ENCODE assay signal across 8 mouse cellular contexts in genomic region chr10:81058896-81059295, GRCm38 (mm10). TPM values are rescaled to one million over a fixed set of nuclear protein-coding genes. Genes with fewer than 3 reads are reported as not detected.
DNase-seq lines count a peak whose midpoint lies in the region; ATAC-seq and TF ChIP-seq lines count a peak whose summit lies in the region.

No protein-coding gene starts in this region.

- peaks cover 3% of the 10 kb centered on the region; the same call in 1 of the 2 replicates for H3K36me3 ChIP-seq in kidney, embryonic 14.5 days (ENCODE audit: control insufficient read depth, insufficient read depth, low read length)
- no peaks in the 10 kb centered on the region for H3K36me3 ChIP-seq in embryonic facial prominence, embryonic 11.5 days (replicated peaks; ENCODE audit: control insufficient read depth, insufficient read depth, low read depth, low read length)
- no peaks in the 10 kb centered on the region for H3K36me3 ChIP-seq in hindbrain, postnatal 0 days (ENCODE audit: insufficient read depth, low read length)
- no peaks in the 10 kb centered on the region for H3K36me3 ChIP-seq in midbrain, embryonic 15.5 days (replicated peaks)

- H3K4me2 ChIP-seq in kidney, embryonic 14.5 days (replicated peaks; ENCODE audit: low read depth, low read length), result peak overlapping the region; percentile 67
- H3K4me2 ChIP-seq in embryonic facial prominence, embryonic 11.5 days (ENCODE audit: low read depth, low read length), result no peak overlapping the region
- H3K4me2 ChIP-seq in hindbrain, postnatal 0 days (ENCODE audit: low read depth, low read length), result peak overlapping the region; percentile 76
- peak overlapping the region; percentile 79 for H3K4me2 ChIP-seq in midbrain, embryonic 15.5 days

- peak overlapping the region; percentile 76; the same call in 1 of the 2 replicates for H3K9ac ChIP-seq in kidney, embryonic 14.5 days (ENCODE audit: low read depth, low read length)
- H3K9ac ChIP-seq in embryonic facial prominence, embryonic 11.5 days (replicated peaks; ENCODE audit: low read length), result no peak overlapping the region
- H3K9ac ChIP-seq in hindbrain, postnatal 0 days (replicated peaks; ENCODE audit: low read length), result peak overlapping the region; percentile 74; the same call in 1 of the 2 replicates
- H3K9ac ChIP-seq in midbrain, embryonic 15.5 days, result no peak overlapping the region

- DNase-seq in kidney, postnatal 36 days, result no peak
- DNase-seq in embryonic facial prominence, embryonic 11.5 days (ENCODE audit: low spot score), result no peak
- DNase-seq in hindbrain, postnatal 0 days (ENCODE audit: low spot score), result no peak
- DNase-seq in spleen, adult 12 weeks (ENCODE audit: low spot score), result no peak
- no peak for DNase-seq in ovary, postnatal 10 days (ENCODE audit: low spot score)
- DNase-seq in kidney, postnatal 25 days, result no peak

- ATAC-seq in kidney, embryonic 14.5 days (ENCODE audit: low FRiP score, low TSS enrichment), result no peak
- ATAC-seq in embryonic facial prominence, embryonic 11.5 days (replicated peaks; ENCODE audit: insufficient number of reproducible peaks, low FRiP score, low TSS enrichment, low read depth), result no peak
- no peak for ATAC-seq in hindbrain, postnatal 0 days
- no peak for ATAC-seq in midbrain, embryonic 15.5 days (replicated peaks)

- WGBS in kidney, embryonic 14.5 days, result 88% methylated on average over 6 of the region's 6 CpGs
- 92% methylated on average over 6 of the region's 6 CpGs for WGBS in embryonic facial prominence, embryonic 11.5 days
- 84% methylated on average over 6 of the region's 6 CpGs for WGBS in hindbrain, postnatal 0 days
- WGBS in midbrain, embryonic 15.5 days, result 91% methylated on average over 6 of the region's 6 CpGs

- no peaks in the 10 kb centered on the region for H3K27me3 ChIP-seq in kidney, embryonic 14.5 days (ENCODE audit: control insufficient read depth, insufficient read depth, low read length)
- H3K27me3 ChIP-seq in embryonic facial prominence, embryonic 11.5 days (ENCODE audit: control insufficient read depth, insufficient read depth, low read length), result no peaks in the 10 kb centered on the region
- no peaks in the 10 kb centered on the region for H3K27me3 ChIP-seq in hindbrain, postnatal 0 days (ENCODE audit: insufficient read depth, low read length)
- H3K27me3 ChIP-seq in midbrain, embryonic 15.5 days (replicated peaks), result no peaks in the 10 kb centered on the region

- peaks cover 16% of the 10 kb centered on the region for H3K4me1 ChIP-seq in kidney, embryonic 14.5 days (ENCODE audit: control insufficient read depth, insufficient read depth, low read length)
- peaks cover 2% of the 10 kb centered on the region; the same call in 1 of the 2 replicates for H3K4me1 ChIP-seq in embryonic facial prominence, embryonic 11.5 days (ENCODE audit: control insufficient read depth, insufficient read depth, low read length)
- peaks cover 9% of the 10 kb centered on the region for H3K4me1 ChIP-seq in hindbrain, postnatal 0 days (ENCODE audit: insufficient read depth, low read length)
- peaks cover 40% of the 10 kb centered on the region for H3K4me1 ChIP-seq in midbrain, embryonic 15.5 days

- no peak overlapping the region for H3K27ac ChIP-seq in kidney, embryonic 14.5 days (ENCODE audit: low read depth, low read length)
- H3K27ac ChIP-seq in embryonic facial prominence, embryonic 11.5 days (replicated peaks; ENCODE audit: low read depth, low read length), result no peak overlapping the region
- no peak overlapping the region for H3K27ac ChIP-seq in hindbrain, postnatal 0 days
- no peak overlapping the region for H3K27ac ChIP-seq in midbrain, embryonic 15.5 days

- H3K4me3 ChIP-seq in kidney, embryonic 14.5 days (ENCODE audit: low read length), result peak overlapping the region; percentile 80
- H3K4me3 ChIP-seq in embryonic facial prominence, embryonic 11.5 days (ENCODE audit: low read depth, low read length), result peak overlapping the region; percentile 74
- peak overlapping the region; percentile 79; the same call in 1 of the 2 replicates for H3K4me3 ChIP-seq in hindbrain, postnatal 0 days (ENCODE audit: low read length)
- H3K4me3 ChIP-seq in midbrain, embryonic 15.5 days, result peak overlapping the region; percentile 76

- TF ChIP-seq CTCF in hindbrain, postnatal 0 days (IDR thresholded peaks at IDR 0.05; ENCODE audit: low read depth), result no peak

- H3K9me3 ChIP-seq in kidney, embryonic 14.5 days (ENCODE audit: control insufficient read depth, low read length), result no peaks in the 10 kb centered on the region
- H3K9me3 ChIP-seq in embryonic facial prominence, embryonic 11.5 days (replicated peaks; ENCODE audit: control insufficient read depth, low read length), result no peaks in the 10 kb centered on the region
- no peaks in the 10 kb centered on the region for H3K9me3 ChIP-seq in hindbrain, postnatal 0 days (ENCODE audit: low read length)
- no peaks in the 10 kb centered on the region for H3K9me3 ChIP-seq in midbrain, embryonic 15.5 days

RNA-seq across cellular contexts. Expression of gene Sgta, which starts 1.1 kb away (rescaled TPM):
- 140 and 196 TPM in 2 replicates for polyA plus RNA-seq in kidney, embryonic 14.5 days (2014; fragmentation: Nextera tagmentation; extraction: Ambion mirVana)
- 193 and 218 TPM in 2 replicates for polyA plus RNA-seq in embryonic facial prominence, embryonic 11.5 days (2014; fragmentation: Nextera tagmentation; extraction: Ambion mirVana)
- total RNA-seq in hindbrain, postnatal 0 days (2014; rRNA removed), result 264 and 279 TPM in 2 replicates
- 275 and 290 TPM in 2 replicates for polyA plus RNA-seq in hindbrain, postnatal 0 days (2015; fragmentation: Nextera tagmentation; extraction: Ambion mirVana)
- 353 and 376 TPM in 2 replicates for polyA plus RNA-seq in midbrain, embryonic 15.5 days (2015; fragmentation: Nextera tagmentation; extraction: Ambion mirVana)

RNA-seq across cellular contexts. Expression of gene Thop1, which starts 10.9 kb away (rescaled TPM):
- 50.6 and 58.9 TPM in 2 replicates for polyA plus RNA-seq in kidney, embryonic 14.5 days (2014; fragmentation: Nextera tagmentation; extraction: Ambion mirVana)
- 56.0 and 56.3 TPM in 2 replicates for polyA plus RNA-seq in embryonic facial prominence, embryonic 11.5 days (2014; fragmentation: Nextera tagmentation; extraction: Ambion mirVana)
- total RNA-seq in hindbrain, postnatal 0 days (2014; rRNA removed), result 73.5 and 79.1 TPM in 2 replicates
- polyA plus RNA-seq in hindbrain, postnatal 0 days (2015; fragmentation: Nextera tagmentation; extraction: Ambion mirVana), result 36.4 and 36.9 TPM in 2 replicates
- polyA plus RNA-seq in midbrain, embryonic 15.5 days (2015; fragmentation: Nextera tagmentation; extraction: Ambion mirVana), result 48.8 and 52.2 TPM in 2 replicates

RNA-seq across cellular contexts. Expression of gene Slc39a3, which starts 21.7 kb away (rescaled TPM):
- polyA plus RNA-seq in kidney, embryonic 14.5 days (2014; fragmentation: Nextera tagmentation; extraction: Ambion mirVana), result 6.4 and 9.1 TPM in 2 replicates
- polyA plus RNA-seq in embryonic facial prominence, embryonic 11.5 days (2014; fragmentation: Nextera tagmentation; extraction: Ambion mirVana), result 6.7 and 7.2 TPM in 2 replicates
- 118 and 126 TPM in 2 replicates for total RNA-seq in hindbrain, postnatal 0 days (2014; rRNA removed)
- polyA plus RNA-seq in hindbrain, postnatal 0 days (2015; fragmentation: Nextera tagmentation; extraction: Ambion mirVana), result 40.6 and 41.9 TPM in 2 replicates
- polyA plus RNA-seq in midbrain, embryonic 15.5 days (2015; fragmentation: Nextera tagmentation; extraction: Ambion mirVana), result 57.2 and 58.0 TPM in 2 replicates

RNA-seq across cellular contexts. Expression of gene Diras1, which starts 33.4 kb away (rescaled TPM):
- 0.37 TPM in 1 of 2 replicates, not detected in the other for polyA plus RNA-seq in kidney, embryonic 14.5 days (2014; fragmentation: Nextera tagmentation; extraction: Ambion mirVana)
- 1.3 and 1.4 TPM in 2 replicates for polyA plus RNA-seq in embryonic facial prominence, embryonic 11.5 days (2014; fragmentation: Nextera tagmentation; extraction: Ambion mirVana)
- 82.0 and 106 TPM in 2 replicates for total RNA-seq in hindbrain, postnatal 0 days (2014; rRNA removed)
- 69.0 and 78.7 TPM in 2 replicates for polyA plus RNA-seq in hindbrain, postnatal 0 days (2015; fragmentation: Nextera tagmentation; extraction: Ambion mirVana)
- polyA plus RNA-seq in midbrain, embryonic 15.5 days (2015; fragmentation: Nextera tagmentation; extraction: Ambion mirVana), result 77.5 and 79.2 TPM in 2 replicates

RNA-seq across cellular contexts. Expression of gene Creb3l3, which starts 39.8 kb away (rescaled TPM):
- polyA plus RNA-seq in kidney, embryonic 14.5 days (2014; fragmentation: Nextera tagmentation; extraction: Ambion mirVana), result 0.11 and 0.24 TPM in 2 replicates
- polyA plus RNA-seq in embryonic facial prominence, embryonic 11.5 days (2014; fragmentation: Nextera tagmentation; extraction: Ambion mirVana), result 0.08 TPM in 2 replicates
- total RNA-seq in hindbrain, postnatal 0 days (2014; rRNA removed), result 0.61 and 1.0 TPM in 2 replicates
- polyA plus RNA-seq in hindbrain, postnatal 0 days (2015; fragmentation: Nextera tagmentation; extraction: Ambion mirVana), result 0.59 and 0.71 TPM in 2 replicates
- polyA plus RNA-seq in midbrain, embryonic 15.5 days (2015; fragmentation: Nextera tagmentation; extraction: Ambion mirVana), result 0.36 and 0.48 TPM in 2 replicates

Comparison
In these comparisons a context has a peak if more than half of its experiments do, and no peak if none do; other contexts are left out.
1. H3K9ac ChIP-seq: peak in kidney, embryonic 14.5 days (single experiment) and hindbrain, postnatal 0 days (single experiment); none in embryonic facial prominence, embryonic 11.5 days (single experiment) and midbrain, embryonic 15.5 days (single experiment).
2. Peak in every context shown above with its lines, with median percentiles within 50 percentile points of each other: H3K4me3 ChIP-seq.